Mouse (Mus musculus) E14TG2a.4 (cell line): ENCODE measurements at regions not wholly inside any gene's neighbourhood (a gene's known extent, or its start where the extent isn't known, plus 50 kb on each side); places are given as distances from the start of the nearest gene placed in this dataset.

Experiments used
- CTCF ChIP-seq: conservative IDR thresholded peaks from 2 replicates; pipeline ENCODE4 v1.5.1; 2014; ENCODE audit warnings: low read length
- POU5F1 ChIP-seq: IDR thresholded peaks from 2 replicates; pipeline ENCODE4 v1.6.1; 2014; ENCODE audit warnings: low read length, borderline replicate concordance

GRCm38 (mm10) chr2:178930125-178930524, 499.8 kb downstream of the Cdh26 start:
- TF ChIP-seq CTCF (no peak), POU5F1 (no peak)
